Mouse (Mus musculus) kidney, postnatal 36 days (tissue): ENCODE measurements around the gene Taf11.

ENCODE experiments used
- DNase-seq, 2 experiments: peaks; one replicate each; pipeline ENCODE4 v3.0.0; 2021 to 2022; ENCODE audit warnings: mixed read lengths in 2 of 2

Taf11 gene

DNA sequence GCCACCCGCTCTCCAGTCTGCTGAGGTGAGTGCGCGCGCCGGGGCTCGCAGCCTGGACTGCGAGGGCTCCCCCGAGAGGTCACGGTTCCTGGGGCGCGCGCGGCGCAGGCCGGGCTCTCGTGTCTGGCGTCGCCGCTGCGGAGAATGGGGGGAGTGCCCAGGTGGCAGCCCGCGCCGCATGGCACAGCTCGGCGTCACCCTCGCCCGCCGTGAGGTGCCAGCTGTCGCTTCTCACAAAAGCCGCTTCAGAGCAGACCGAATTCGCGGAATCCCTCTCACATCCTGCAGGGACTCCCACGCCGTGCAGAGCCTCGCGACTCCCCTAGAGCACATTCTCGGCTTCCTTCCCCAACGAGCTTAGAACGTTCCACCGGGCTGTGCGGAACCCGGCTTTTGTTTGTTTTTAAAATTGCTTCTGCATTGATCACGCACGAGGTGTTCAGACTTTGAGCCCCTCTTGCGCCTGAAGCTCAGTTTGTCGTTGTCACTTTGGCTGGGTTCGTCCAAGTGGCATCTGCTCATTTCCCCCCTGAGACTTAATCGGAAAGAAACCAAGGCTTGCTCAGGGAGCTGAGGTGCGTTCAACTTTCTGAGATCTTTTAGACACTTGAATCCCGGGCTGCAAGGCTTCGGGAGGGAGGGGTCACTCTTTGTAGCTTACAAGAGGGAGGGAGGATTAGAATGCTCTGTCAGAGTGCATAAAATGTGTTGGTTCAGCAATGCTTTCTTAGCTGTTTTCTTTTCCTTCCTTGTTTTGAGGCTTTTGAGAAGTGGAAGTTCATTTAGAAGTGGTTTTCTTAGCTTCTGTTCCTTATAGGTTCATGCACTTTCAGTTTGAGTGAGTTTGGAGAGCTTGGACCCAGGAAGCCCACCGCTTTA is at the start of gene Taf11:
Gene Taf11 (minus strand): TSS at position 223 of the 879 bp plus-strand sequence.
- DNase-seq, result peak; percentile 26 to 44

DNA sequence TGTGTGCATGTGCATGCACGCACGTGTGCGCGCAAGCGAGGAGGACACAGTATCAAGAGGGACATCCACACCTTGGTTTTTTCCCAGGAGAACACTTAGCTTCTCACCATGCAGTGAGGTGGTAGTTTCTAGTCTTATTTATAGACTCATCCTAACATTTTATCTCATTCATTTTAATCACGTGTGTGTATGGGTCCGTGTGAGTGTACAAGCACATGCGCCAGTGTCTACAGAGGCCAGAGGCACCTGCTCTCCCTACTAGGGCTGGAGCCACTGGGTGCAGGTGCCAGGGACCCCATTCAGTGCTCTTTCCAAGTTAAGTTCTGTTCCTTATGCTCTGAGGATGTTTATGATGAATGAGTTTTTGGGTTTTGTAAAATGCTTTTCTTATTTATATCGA is 48.0 kb upstream of the Taf11 start:
- no peak for DNase-seq

- DNase-seq, result peak; percentile 33 to 52
These were observed 45.2 kb upstream of the Taf11 start for GRCm38 (mm10) chr17:27954629-27955402.

DNA sequence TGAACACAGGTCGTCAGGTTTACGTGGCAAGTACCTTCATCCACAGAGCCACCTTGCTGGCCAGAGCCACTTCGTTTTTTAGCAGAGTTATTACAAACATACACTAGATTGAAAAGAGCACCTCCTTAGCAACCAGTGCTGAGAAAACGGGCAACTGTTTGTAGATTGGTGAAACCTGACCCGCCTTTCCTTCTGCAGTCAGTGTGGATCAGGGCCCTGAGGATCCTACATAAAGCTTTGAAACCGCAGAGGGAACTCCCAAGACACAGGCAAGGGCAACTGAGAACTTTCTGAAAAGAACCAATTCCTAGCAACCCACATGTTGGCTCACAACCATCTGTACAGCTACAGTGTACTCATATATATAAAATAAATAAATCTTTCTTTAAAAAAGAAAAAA is 43.5 kb upstream of the Taf11 start:
- no peak for DNase-seq

DNA sequence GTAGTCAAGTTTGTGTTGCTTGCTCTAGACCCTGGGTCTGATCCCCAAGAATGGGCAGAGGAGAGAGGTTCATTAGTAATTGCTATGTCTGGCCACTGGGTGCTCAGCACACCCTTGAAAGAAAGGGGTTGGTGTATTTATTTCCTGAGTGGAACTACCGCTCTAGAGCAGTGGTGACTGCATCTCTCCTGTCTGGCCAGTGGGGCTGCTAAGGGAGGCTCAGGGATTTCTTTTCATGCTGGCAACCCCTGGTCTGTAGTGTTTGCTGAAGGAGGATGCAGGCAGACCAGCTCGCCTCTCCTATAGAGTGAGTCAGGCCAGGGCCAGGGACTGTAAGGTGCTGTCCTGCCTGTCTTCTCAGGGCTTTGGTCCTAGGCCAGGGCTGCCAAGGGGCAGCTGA is 37.5 kb upstream of the Taf11 start:
- DNase-seq, result no peak

DNA sequence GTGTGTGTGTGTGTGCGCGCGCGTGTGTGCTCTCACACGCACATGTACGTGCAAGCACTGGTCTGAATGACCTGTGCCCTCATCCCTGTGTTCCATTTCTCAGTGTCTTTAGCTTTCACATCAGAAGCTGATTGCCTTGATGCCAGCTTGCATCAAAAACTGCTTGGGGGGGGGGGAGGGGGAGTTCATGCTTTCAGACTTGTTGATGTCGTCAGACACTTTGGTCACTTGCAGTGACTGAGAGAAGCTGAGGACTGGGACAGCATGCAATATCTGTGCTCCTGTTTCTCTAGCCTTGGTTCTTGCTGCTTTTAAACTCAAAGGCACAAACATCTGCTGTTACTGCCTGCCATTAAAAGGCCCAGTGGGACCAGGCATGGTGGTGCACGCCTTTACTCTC is 36.7 kb upstream of the Taf11 start:
- DNase-seq, result no peak

GRCm38 (mm10) chr17:27945546-27946216 is 36.0 kb upstream of the Taf11 start:
- peak; percentile 88 to 90 for DNase-seq

DNA sequence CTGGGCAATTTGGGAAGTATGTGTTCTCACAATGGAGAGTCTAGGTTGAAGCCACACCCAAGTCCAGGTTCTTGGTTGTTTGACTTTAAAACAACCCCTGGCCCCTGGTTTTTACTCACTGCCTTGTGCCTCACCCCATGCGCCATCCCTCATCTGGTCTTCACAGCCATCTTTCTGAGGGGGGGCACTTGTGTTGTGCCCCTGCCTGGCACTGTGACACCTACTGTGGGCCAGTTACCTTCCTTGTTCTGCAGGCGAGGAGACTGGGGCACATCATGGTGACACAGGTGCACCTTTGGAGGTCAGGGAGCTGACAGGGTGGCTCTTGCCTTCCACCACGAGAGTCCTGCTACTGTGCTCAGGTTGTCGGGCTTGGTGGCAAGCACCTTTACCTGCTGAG is 32.5 kb upstream of the Taf11 start:
- DNase-seq, result no peak

DNA sequence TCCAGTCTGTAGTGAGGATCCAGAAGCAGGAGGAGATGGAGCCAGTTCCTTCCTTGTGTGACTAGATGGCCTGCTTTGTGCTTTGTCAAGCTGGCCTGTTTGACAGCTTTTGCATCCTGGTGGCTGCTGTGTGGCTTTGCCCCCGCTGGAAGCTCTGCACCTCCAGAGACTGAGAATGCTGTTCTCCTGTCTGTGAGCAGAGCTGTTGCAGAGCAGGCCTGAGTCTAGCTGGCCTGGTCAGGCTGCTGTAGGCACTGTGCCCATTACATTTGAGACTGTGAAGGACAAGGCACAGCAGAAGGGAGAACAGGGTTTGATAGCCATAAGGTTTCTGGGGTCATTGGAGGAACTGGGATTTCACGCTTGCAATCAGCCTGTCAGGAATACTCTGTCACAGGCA is 32.1 kb upstream of the Taf11 start:
- DNase-seq, result no peak

- peak in 1 of 2 experiments; percentile 33 for DNase-seq
These were observed 31.5 kb upstream of the Taf11 start for GRCm38 (mm10) chr17:27941178-27941577.

DNA sequence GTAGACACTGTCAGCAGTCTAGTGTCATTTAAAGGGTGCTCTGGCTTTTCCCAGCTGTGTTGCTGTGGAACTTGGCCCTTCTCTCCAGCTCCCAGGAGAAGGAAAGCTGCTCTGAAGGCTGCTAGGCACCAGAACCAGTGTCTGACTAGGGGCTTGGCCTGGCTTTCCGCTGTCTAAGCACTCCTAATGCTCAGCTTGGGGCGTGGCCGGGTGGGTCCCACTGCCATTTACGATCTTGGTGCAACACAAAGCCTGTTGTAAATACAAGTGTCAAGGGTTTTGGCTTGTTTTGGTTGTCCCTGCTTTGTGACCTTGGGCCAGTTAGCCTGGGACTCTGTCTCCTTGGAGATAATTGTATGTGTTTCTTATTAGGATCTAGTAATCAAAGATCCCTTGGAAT is 30.7 kb upstream of the Taf11 start:
- peak; percentile 21 to 42 for DNase-seq

GRCm38 (mm10) chr17:27939028-27939427 is 29.4 kb upstream of the Taf11 start:
- no peak for DNase-seq

GRCm38 (mm10) chr17:27938121-27938754 is 28.6 kb upstream of the Taf11 start:
- peak in 1 of 2 experiments; percentile 24 for DNase-seq

DNA sequence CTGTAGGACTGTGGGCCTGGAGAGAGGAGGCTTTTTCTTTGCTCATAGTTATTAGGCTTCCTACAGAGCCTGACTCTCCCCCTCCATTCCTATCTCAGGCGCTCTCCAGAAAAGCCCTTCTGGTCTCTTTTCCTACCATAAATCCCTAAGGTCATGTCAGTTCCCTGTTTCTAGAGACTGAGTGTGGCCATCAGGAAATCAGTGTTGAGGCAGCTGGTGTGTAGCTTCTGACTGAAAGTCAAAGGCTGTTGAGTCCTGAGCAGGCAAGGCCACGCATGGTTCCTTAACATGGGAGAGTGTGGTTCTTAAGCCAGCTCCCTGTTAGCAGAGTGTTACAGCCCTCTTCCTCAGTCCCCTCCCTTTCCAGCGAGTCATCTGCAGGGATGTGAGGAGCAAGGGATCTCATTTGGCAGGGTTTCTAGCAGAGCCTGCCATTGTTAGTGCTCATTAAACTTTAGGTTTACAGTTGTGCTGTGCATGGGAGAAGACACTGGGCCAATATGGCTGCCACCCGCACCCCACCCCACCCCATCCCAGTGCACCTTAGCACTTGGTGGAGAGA is 27.5 kb upstream of the Taf11 start:
- no peak for DNase-seq

GRCm38 (mm10) chr17:27935091-27935490 is 25.4 kb upstream of the Taf11 start:
- no peak for DNase-seq

DNA sequence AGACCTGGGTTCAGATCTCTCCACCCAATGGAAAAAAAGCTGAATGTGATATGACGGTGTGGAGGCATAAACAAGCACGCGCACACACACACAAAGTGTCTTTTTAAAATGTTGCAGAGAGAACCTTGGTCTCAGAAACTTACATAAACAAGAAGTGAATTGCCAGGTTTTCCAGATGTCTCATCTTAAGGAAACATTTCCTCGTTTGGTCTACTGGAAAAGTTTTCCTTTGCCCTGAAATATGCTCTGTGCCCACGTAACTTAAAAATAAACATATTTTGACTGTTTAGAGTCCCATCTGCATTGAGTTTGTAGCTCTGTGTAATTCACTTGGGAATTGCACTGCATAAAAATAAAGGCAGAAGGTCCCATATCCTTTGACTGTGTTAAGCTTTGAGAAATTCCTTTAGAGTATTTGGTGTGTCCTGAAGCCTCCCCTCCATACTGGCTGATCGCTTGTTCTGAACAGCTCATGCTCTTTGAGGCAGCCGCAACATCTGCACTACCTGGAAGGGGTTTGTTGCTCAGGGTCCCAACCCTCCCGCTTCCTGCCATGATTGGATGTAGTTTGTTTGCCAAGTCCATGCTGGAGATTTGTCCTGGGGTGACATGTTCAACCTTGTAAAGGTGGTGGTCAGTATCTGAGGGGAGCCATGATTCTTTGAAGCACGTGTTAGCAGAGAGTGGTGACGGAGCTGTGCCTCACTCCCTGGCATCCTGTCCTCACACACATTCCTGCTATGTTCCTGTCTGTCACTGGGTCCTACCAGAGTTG is 24.7 kb upstream of the Taf11 start:
- no peak for DNase-seq

DNA sequence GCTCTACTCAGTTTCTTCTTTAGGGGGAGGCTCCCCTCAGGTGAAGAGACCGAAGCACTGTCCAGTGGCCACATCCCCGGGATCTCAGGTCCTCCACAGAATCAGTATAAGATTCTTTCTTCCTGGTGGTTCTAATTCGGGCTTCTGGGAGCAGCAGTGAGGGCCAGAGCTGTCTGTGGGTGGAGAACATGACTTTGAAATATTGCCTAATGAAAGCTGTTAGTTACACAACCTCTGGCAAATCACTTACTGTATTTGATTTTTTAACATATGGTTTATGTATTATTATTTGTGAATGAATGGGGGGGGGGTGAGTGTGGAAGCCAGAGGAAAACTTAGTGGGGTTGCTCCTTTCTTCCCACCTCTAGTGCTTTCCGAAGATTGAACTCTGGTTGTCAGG is 22.2 kb upstream of the Taf11 start:
- DNase-seq, result no peak

DNA sequence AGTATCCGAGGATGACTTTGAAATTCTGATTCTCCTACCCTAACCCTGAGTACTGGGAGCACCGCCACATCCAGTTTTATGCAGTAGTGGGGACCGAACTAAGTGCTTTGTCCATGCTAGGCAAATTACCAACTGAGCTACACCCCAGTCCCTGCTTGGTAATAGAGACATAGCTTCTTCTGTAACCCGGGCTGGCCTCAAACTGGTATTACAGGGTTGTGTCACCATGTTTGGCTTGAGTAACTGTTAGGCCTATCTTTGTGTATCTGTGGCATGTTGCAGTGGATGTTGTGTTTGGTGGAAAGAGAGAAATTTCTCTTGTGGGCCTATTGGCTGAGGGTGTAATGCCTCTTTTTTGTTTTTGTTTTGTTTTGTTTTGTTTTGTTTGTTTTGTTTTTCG is 20.6 kb upstream of the Taf11 start:
- no peak for DNase-seq

- DNase-seq, result no peak
These were observed 15.9 kb upstream of the Taf11 start for GRCm38 (mm10) chr17:27925504-27925903.

GRCm38 (mm10) chr17:27925054-27925453 is 15.4 kb upstream of the Taf11 start:
- DNase-seq, result peak in 1 of 2 experiments; percentile 44

- DNase-seq, result no peak
These were observed 12.6 kb upstream of the Taf11 start for GRCm38 (mm10) chr17:27922174-27922712.
